Mouse (Mus musculus) erythroblast, embryonic 14.5 days (primary cell): ENCODE results near the gene Atf7.

Source experiments
- GATA1 ChIP-seq: IDR thresholded peaks from 2 replicates; pipeline ENCODE4 v1.6.1; 2012; ENCODE audit warnings: low read length, inconsistent platforms, mixed read lengths
- TAL1 ChIP-seq: IDR thresholded peaks from 3 replicates; pipeline ENCODE4 v1.6.1; 2012; ENCODE audit warnings: low read length, inconsistent platforms, mixed read lengths

DNA sequence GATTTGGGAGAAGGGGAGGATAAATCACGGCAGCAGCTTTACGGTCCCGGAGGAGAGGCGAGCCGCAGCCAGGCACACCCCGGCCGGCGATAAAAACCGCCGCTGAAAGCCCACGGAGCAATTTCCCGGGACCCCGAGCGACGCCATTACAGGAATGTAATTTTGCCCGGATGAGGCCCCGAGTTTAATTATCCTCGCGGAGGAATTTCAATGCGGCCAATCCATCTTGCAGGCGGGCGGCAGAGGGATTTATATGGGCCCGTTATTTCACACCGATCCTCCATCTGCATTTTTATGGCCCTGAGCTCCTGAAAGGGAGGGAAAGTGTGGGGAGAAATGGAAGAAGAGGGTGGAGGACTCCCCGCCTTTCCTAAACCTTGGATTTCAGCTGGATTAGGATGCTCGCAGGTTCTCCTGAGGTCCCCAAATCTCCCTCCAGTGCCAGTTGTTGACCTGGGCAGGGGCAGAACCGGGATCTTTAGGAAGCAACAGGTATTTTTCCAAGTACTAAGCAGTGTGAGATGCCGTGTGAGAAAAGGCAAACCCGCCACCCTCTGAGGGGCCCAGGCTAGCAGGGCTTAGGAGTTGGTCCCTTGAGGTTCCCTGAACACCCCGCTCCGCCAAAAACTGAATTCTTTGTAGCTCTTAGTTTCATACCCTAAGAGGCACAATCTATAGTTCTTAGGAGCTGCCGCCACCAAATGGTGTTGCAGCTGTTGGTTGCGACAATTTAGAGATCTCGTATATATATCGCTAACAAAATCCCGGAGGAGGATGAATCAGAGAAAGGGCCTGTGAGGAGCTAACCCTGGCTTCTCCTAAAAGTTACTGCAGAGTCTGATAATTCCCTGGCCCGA is 47.2 kb upstream of the Atf7 start, which contains the start of gene Atp5g2:
- TF ChIP-seq GATA1 = no peak
- TF ChIP-seq TAL1 = no peak
